Mouse (Mus musculus): ENCODE measurements around the gene Rdh9. TPM values are rescaled to one million over a fixed set of nuclear protein-coding genes. Genes with fewer than 3 reads are reported as not detected.
"Not testable (repeated sequence)": the region's sequence is repeated elsewhere in the genome, so short reads cannot be mapped to it uniquely, and the experiment has no call there.

The Rdh9 gene
- total RNA-seq, 2 experiments from 2014 or later = 0.47 to 0.69 TPM

- DNase-seq; intact Hi-C loops (cut with DNase I): not testable (repeated sequence)
Measured at GRCm38 (mm10) chr10:127837793-127838192, 61.6 kb downstream of the Rdh9 start.

- DNase-seq = no peak
- intact Hi-C loops (cut with DNase I) = no loop called here
Measured at GRCm38 (mm10) chr10:127838539-127838938, 62.4 kb downstream of the Rdh9 start.

GRCm38 (mm10) chr10:127840776-127841175 lies 64.6 kb downstream of the Rdh9 start:
- intact Hi-C loops (cut with DNase I) = no loop called here
- DNase-seq = no peak

Other genes starting within 250 kb of the Rdh9 start
- gene Nxph4, start 241.8 kb upstream of the Rdh9 start, total RNA-seq (2021) = under 1 TPM; 0.20 TPM
- 10 to 100 TPM; 48.6 to 49.1 TPM for gene Lrp1, start 155.2 kb upstream of the Rdh9 start, total RNA-seq (2021)
- gene Stat6, start 133.4 kb upstream of the Rdh9 start, total RNA-seq (2021) = 10 to 100 TPM; 15.4 to 15.5 TPM
- gene Nemp1, start 109.5 kb upstream of the Rdh9 start, total RNA-seq (2021) = 1 to 10 TPM; 1.9 to 2.1 TPM
- 1 to 10 TPM; 2.3 to 4.4 TPM for gene Nab2, start 107.8 kb upstream of the Rdh9 start, total RNA-seq (2021)
- under 1 TPM; 0.15 to 0.18 TPM for gene Myo1a, start 71.2 kb upstream of the Rdh9 start, total RNA-seq (2021)
- gene Tac2, start 51.9 kb upstream of the Rdh9 start, total RNA-seq (2021) = not detected
- gene Zbtb39, start 36.8 kb upstream of the Rdh9 start, total RNA-seq (2021) = 1 to 10 TPM; 5.1 to 5.9 TPM
- under 1 TPM; 0.13 to 0.15 TPM for gene Gpr182, start 24.7 kb upstream of the Rdh9 start, total RNA-seq (2021)
- gene Rdh1, start 16.7 kb upstream of the Rdh9 start, total RNA-seq (2021) = under 1 TPM; 0.05 to 0.10 TPM
- not detected for gene Rdh16f1, start 16.6 kb upstream of the Rdh9 start, total RNA-seq (2021)
- gene Rdh16, start 24.8 kb downstream of the Rdh9 start, total RNA-seq (2021) = not detected
- gene Rdh19, start 73.5 kb downstream of the Rdh9 start, total RNA-seq (2021) = not detected
- not detected for gene Rdh16f2, start 90.1 kb downstream of the Rdh9 start, total RNA-seq (2021)
- gene Rdh7, start 112.4 kb downstream of the Rdh9 start, total RNA-seq (2021) = not detected
- not detected for gene Sdr9c7, start 122.1 kb downstream of the Rdh9 start, total RNA-seq (2021)
- not detected for gene Hsd17b6, start 231.2 kb downstream of the Rdh9 start, total RNA-seq (2021)
- gene Prim1, start 238.8 kb downstream of the Rdh9 start, total RNA-seq (2021) = 1 to 10 TPM in 1 of 2 experiments, under 1 TPM in 1; 0.71 to 1.1 TPM